Mouse (Mus musculus): ENCODE measurements around the gene Dll4.

GRCm38 (mm10) chr2:119302876-119303275 lies 22.7 kb upstream of the Dll4 start:
- no peak for TF ChIP-seq CTCF (IDR thresholded peaks at IDR 0.05; ENCODE audit: control insufficient read depth, insufficient read depth, insufficient read length)
- TF ChIP-seq USF1 (IDR thresholded peaks at IDR 0.05; ENCODE audit: low read depth): no peak
- no peak for TF ChIP-seq MYOD1 (IDR thresholded peaks at IDR 0.05; ENCODE audit: control insufficient read depth, insufficient read length, low read depth)
